ENCODE assay signal across 8 mouse cellular contexts in genomic region chr14:93889839-93890518, GRCm38 (mm10). TPM values are rescaled to one million over a fixed set of nuclear protein-coding genes. Genes with fewer than 3 reads are reported as not detected.
DNase-seq lines count a peak whose midpoint lies in the region; ATAC-seq lines count a peak whose summit lies in the region.

No protein-coding gene starts in this region.

- no peaks in the 10 kb centered on the region for H3K9me3 ChIP-seq in megakaryocyte, embryonic 14.5 days
- H3K9me3 ChIP-seq in hindbrain, embryonic 10.5 days: no peaks in the 10 kb centered on the region
- H3K9me3 ChIP-seq in midbrain, embryonic 11.5 days (ENCODE audit: control insufficient read depth, low read length): no peaks in the 10 kb centered on the region

- no peaks in the 10 kb centered on the region for H3K36me3 ChIP-seq in megakaryocyte, embryonic 14.5 days (replicated peaks; ENCODE audit: low read length)
- H3K36me3 ChIP-seq in hindbrain, embryonic 10.5 days: no peaks in the 10 kb centered on the region
- no peaks in the 10 kb centered on the region for H3K36me3 ChIP-seq in midbrain, embryonic 11.5 days (ENCODE audit: control insufficient read depth, insufficient read depth, low read length)

- peak; percentile 65 to 69 for DNase-seq in cerebellum, postnatal 36 days
- DNase-seq in hindbrain, embryonic 10.5 days (ENCODE audit: low spot score): peak; percentile 28
- peak; percentile 93 for DNase-seq in midbrain, embryonic 11.5 days (ENCODE audit: low spot score, missing footprints)
- no peak for DNase-seq in ovary, adult 18-20 months (ENCODE audit: low spot score)
- no peak for DNase-seq in adrenal gland, postnatal 10 days
- no peak for DNase-seq in adipocyte (ENCODE audit: low spot score)

- H3K4me1 ChIP-seq in megakaryocyte, embryonic 14.5 days: peaks cover 23% of the 10 kb centered on the region
- peaks cover 11% of the 10 kb centered on the region; the same call in 1 of the 2 replicates for H3K4me1 ChIP-seq in hindbrain, embryonic 10.5 days (replicated peaks)
- no peaks in the 10 kb centered on the region for H3K4me1 ChIP-seq in midbrain, embryonic 11.5 days (ENCODE audit: control insufficient read depth, insufficient read depth, low read length)

- no peak for ATAC-seq in megakaryocyte, adult 5-6 weeks (ENCODE audit: poor library complexity, severe bottlenecking)
- peak; percentile 38; the same call in 1 of the 2 replicates for ATAC-seq in midbrain, embryonic 11.5 days (ENCODE audit: low FRiP score)

- peaks cover 31% of the 10 kb centered on the region for H3K27me3 ChIP-seq in megakaryocyte, embryonic 14.5 days (replicated peaks)
- peaks cover 7% of the 10 kb centered on the region; the same call in 1 of the 2 replicates for H3K27me3 ChIP-seq in hindbrain, embryonic 10.5 days (ENCODE audit: insufficient read depth, poor library complexity, severe bottlenecking)
- H3K27me3 ChIP-seq in midbrain, embryonic 11.5 days (ENCODE audit: control insufficient read depth, insufficient read depth, low read length): no peaks in the 10 kb centered on the region

- H3K4me3 ChIP-seq in megakaryocyte, embryonic 14.5 days (replicated peaks): peak overlapping the region; percentile 89
- H3K4me3 ChIP-seq in hindbrain, embryonic 10.5 days: peak overlapping the region; percentile 64
- H3K4me3 ChIP-seq in midbrain, embryonic 11.5 days (ENCODE audit: low read depth, low read length): peak overlapping the region; percentile 49

- H3K27ac ChIP-seq in hindbrain, embryonic 10.5 days: peak overlapping the region; percentile 86; the same call in 1 of the 2 replicates
- H3K27ac ChIP-seq in midbrain, embryonic 11.5 days (ENCODE audit: low read depth, low read length): no peak overlapping the region; the same call in 1 of the 2 replicates

- peak overlapping the region; percentile 63 for H3K9ac ChIP-seq in midbrain, embryonic 11.5 days (ENCODE audit: low read length)

- peak overlapping the region; percentile 50 for H3K4me2 ChIP-seq in midbrain, embryonic 11.5 days

- under 1% methylated on average over 20 of the region's 20 CpGs for WGBS in hindbrain, embryonic 10.5 days
- WGBS in midbrain, embryonic 11.5 days: under 1% methylated on average over 20 of the region's 20 CpGs

RNA-seq across cellular contexts. Expression of gene Pcdh9, which starts 0.5 kb away (rescaled TPM):
- not detected in 2 replicates for polyA plus RNA-seq in megakaryocyte, embryonic 14.5 days (2012; ENCODE audit: insufficient read depth, low replicate concordance)
- not detected in 2 replicates for total RNA-seq in megakaryocyte, adult 5-6 weeks (2015)
- total RNA-seq in megakaryocyte, adult 5-6 weeks (2017): 2.3 TPM in 1 of 2 replicates, not detected in the other
- 17.0 and 39.2 TPM in 2 replicates for polyA plus RNA-seq in hindbrain, embryonic 10.5 days (2016; fragmentation: Nextera tagmentation; extraction: Ambion mirVana)
- 39.4 and 40.4 TPM in 2 replicates for polyA plus RNA-seq in midbrain, embryonic 11.5 days (2014; fragmentation: Nextera tagmentation; extraction: Ambion mirVana)
- 1 to 10 TPM; 2.9 to 5.4 TPM for total RNA-seq in adrenal gland, postnatal 10 days (2021)

Comparison
In these comparisons a context has a peak if more than half of its experiments do, and no peak if none do; other contexts are left out.
1. DNase-seq: peak in cerebellum, postnatal 36 days (2 of 2), hindbrain, embryonic 10.5 days (single experiment) and midbrain, embryonic 11.5 days (single experiment); none in ovary, adult 18-20 months (single experiment), adrenal gland, postnatal 10 days (single experiment) and adipocyte (single experiment).
2. RNA of gene Pcdh9, which starts 0.5 kb away (polyA plus RNA-seq): 39.4 to 40.4 TPM in midbrain, embryonic 11.5 days and 17.0 to 39.2 TPM in hindbrain, embryonic 10.5 days; not detected in megakaryocyte, embryonic 14.5 days; every median in the first group is over 10 times any median in the second.
3. Peak in every context shown above with its lines, with median percentiles within 50 percentile points of each other: H3K4me3 ChIP-seq.